ENCODE assay signal across 29 mouse cellular contexts in genomic region chr4:104680475-104680874, GRCm38 (mm10).
DNase-seq lines count a peak whose midpoint lies in the region; ATAC-seq and TF ChIP-seq lines count a peak whose summit lies in the region.
"Had no signal": no experiment of that assay in that cellular context is flagged by ENCODE, and none has a peak within 500 bp of the region (broad histone marks: within the 10 kb centered on the region; RNA-seq: fewer than 3 reads in every experiment).

No protein-coding gene starts in this region.

- H3K27ac ChIP-seq in kidney, postnatal 0 days: no peak overlapping the region
- H3K27ac ChIP-seq: embryonic facial prominence, embryonic 12.5 days; embryonic facial prominence, embryonic 15.5 days; gastrocnemius, adult 2 months; heart, embryonic 10.5 days; heart, embryonic 13.5 days; hindbrain, embryonic 12.5 days; hindbrain, embryonic 15.5 days had no signal

- no peaks in the 10 kb centered on the region for H3K9me3 ChIP-seq in kidney, postnatal 0 days (replicated peaks; ENCODE audit: low read length)
- H3K9me3 ChIP-seq: embryonic facial prominence, embryonic 12.5 days; embryonic facial prominence, embryonic 15.5 days; heart, embryonic 10.5 days; heart, embryonic 13.5 days; hindbrain, embryonic 12.5 days; hindbrain, embryonic 15.5 days had no signal

- H3K27me3 ChIP-seq in kidney, postnatal 0 days (ENCODE audit: insufficient read depth, low read length): no peaks in the 10 kb centered on the region
- H3K27me3 ChIP-seq: CH12.LX; embryonic facial prominence, embryonic 12.5 days; embryonic facial prominence, embryonic 15.5 days; heart, embryonic 13.5 days; hindbrain, embryonic 12.5 days; hindbrain, embryonic 15.5 days had no signal

- H3K9ac ChIP-seq in kidney, postnatal 0 days (ENCODE audit: low read depth, low read length): no peak overlapping the region
- H3K9ac ChIP-seq: embryonic facial prominence, embryonic 12.5 days; embryonic facial prominence, embryonic 15.5 days; forebrain, postnatal 0 days; heart, embryonic 13.5 days; hindbrain, embryonic 12.5 days; hindbrain, embryonic 15.5 days had no signal

- WGBS in kidney, postnatal 0 days: 64% methylated on average over 4 of the region's 4 CpGs

- peak; percentile 9 for DNase-seq in kidney, adult 18-20 months
- DNase-seq in kidney, postnatal 4 days: no peak
- DNase-seq in kidney, adult 9 months: peak; percentile 60
- DNase-seq in kidney, postnatal 0 days (ENCODE audit: low spot score): peak; percentile 19
- DNase-seq in urinary bladder, postnatal 10 days (ENCODE audit: low spot score): no peak
- DNase-seq in Muller cell, postnatal 12 days (ENCODE audit: inconsistent ontology term): no peak
- no peak for DNase-seq in thymus, postnatal 36 days
- DNase-seq: adrenal gland, adult 2 months; adrenal gland, postnatal 14 days; B cell, adult 2 months; cerebellum, adult 11 months; cerebellum, adult 2 months; cerebellum, adult 9-11 months; cerebellum, postnatal 25 days; forebrain, postnatal 0 days; gastrocnemius, adult 2 months; gastrocnemius, postnatal 14 days; heart, adult 11 months; heart, postnatal 14 days; heart, postnatal 4 days had no signal

- H3K4me2 ChIP-seq in kidney, postnatal 0 days (ENCODE audit: low read length): no peak overlapping the region
- H3K4me2 ChIP-seq: embryonic facial prominence, embryonic 12.5 days; embryonic facial prominence, embryonic 15.5 days; heart, embryonic 13.5 days; hindbrain, embryonic 12.5 days; hindbrain, embryonic 15.5 days had no signal

- H3K36me3 ChIP-seq in kidney, postnatal 0 days (ENCODE audit: insufficient read depth, low read length): no peaks in the 10 kb centered on the region
- H3K36me3 ChIP-seq: embryonic facial prominence, embryonic 12.5 days; embryonic facial prominence, embryonic 15.5 days; G1E; heart, embryonic 10.5 days; heart, embryonic 13.5 days; hindbrain, embryonic 12.5 days; hindbrain, embryonic 15.5 days had no signal

- no peak for TF ChIP-seq CTCF in kidney, postnatal 0 days (IDR thresholded peaks at IDR 0.05; ENCODE audit: low read depth)

- H3K4me3 ChIP-seq in kidney, postnatal 0 days (replicated peaks; ENCODE audit: low read depth, low read length): no peak overlapping the region
- H3K4me3 ChIP-seq: embryonic facial prominence, embryonic 12.5 days; embryonic facial prominence, embryonic 15.5 days; gastrocnemius, adult 2 months; heart, embryonic 10.5 days; heart, embryonic 13.5 days; hindbrain, embryonic 12.5 days; hindbrain, embryonic 15.5 days had no signal

- H3K4me1 ChIP-seq in kidney, postnatal 0 days (replicated peaks; ENCODE audit: insufficient read depth, low read length): no peaks in the 10 kb centered on the region
- H3K4me1 ChIP-seq: embryonic facial prominence, embryonic 12.5 days; embryonic facial prominence, embryonic 15.5 days; heart, embryonic 10.5 days; heart, embryonic 13.5 days had no signal

- ATAC-seq in kidney, postnatal 0 days (replicated peaks; ENCODE audit: low FRiP score, low read depth): 0 out of 2 replicates have a peak, but pooled peaks have one; percentile 63
- ATAC-seq: forebrain, embryonic 14.5 days had no signal

Comparison
In these comparisons a context has a peak if more than half of its experiments do, and no peak if none do; other contexts are left out.
1. DNase-seq: peak in kidney, adult 18-20 months (single experiment), kidney, adult 9 months (single experiment) and kidney, postnatal 0 days (single experiment); none in kidney, postnatal 4 days (0 of 2), urinary bladder, postnatal 10 days (single experiment), Muller cell, postnatal 12 days (single experiment) and thymus, postnatal 36 days (0 of 2).